Mouse (Mus musculus) G1E (cell line): ENCODE data around the gene Ctla4. TPM values are rescaled to one million over a fixed set of nuclear protein-coding genes. Genes with fewer than 3 reads are reported as not detected.

Experiments
- ATAC-seq: 2 replicates; pipeline ENCODE4 v1.8.0; 2016; ENCODE audit warnings: mild to moderate bottlenecking; ENCODE audit not compliant: insufficient number of reproducible peaks, poor library complexity, low FRiP score, severe bottlenecking; ENCODE audit errors: extremely low read depth
- DNase-seq: peaks from one replicate; pipeline ENCODE4 v3.0.0; 2012; ENCODE audit warnings: low spot score
- H3K27me3 ChIP-seq: 2 replicates; pipeline ENCODE4 v1.6.1; 2012; ENCODE audit warnings: mild to moderate bottlenecking, low read length, inconsistent platforms; ENCODE audit not compliant: insufficient read depth
- H3K36me3 ChIP-seq: replicated peaks from 2 replicates; pipeline ENCODE3; 2012; ENCODE audit warnings: mild to moderate bottlenecking, inconsistent platforms
- H3K4me1 ChIP-seq: 2 replicates; pipeline ENCODE4 v1.6.1; 2012; ENCODE audit warnings: low read depth, low read length, inconsistent platforms, mixed read lengths; ENCODE audit not compliant: insufficient read depth
- H3K4me3 ChIP-seq: 2 replicates; pipeline ENCODE4 v1.5.1; 2012; ENCODE audit warnings: low read depth, mild to moderate bottlenecking, inconsistent platforms, low read length, moderate library complexity, mixed read lengths
- H3K9me3 ChIP-seq: replicated peaks from 2 replicates; pipeline ENCODE4 v1.6.1; 2012; ENCODE audit warnings: inconsistent platforms
- CTCF ChIP-seq: IDR thresholded peaks from 2 replicates; pipeline ENCODE4 v1.5.1; 2012; ENCODE audit warnings: low read depth, low read length, inconsistent platforms, mixed read lengths
- GATA1 ChIP-seq: IDR thresholded peaks from 2 replicates; pipeline ENCODE4 v1.6.1; 2012; ENCODE audit warnings: borderline replicate concordance, low read length, inconsistent platforms, mixed read lengths
- GATA2 ChIP-seq: IDR thresholded peaks from 2 replicates; pipeline ENCODE4 v1.6.1; 2012; ENCODE audit warnings: low read depth, low read length, inconsistent platforms, borderline replicate concordance
- POLR2AphosphoS5 ChIP-seq: IDR thresholded peaks from 2 replicates; pipeline ENCODE4 v1.6.1; 2012; ENCODE audit warnings: low read depth, low read length, inconsistent platforms; ENCODE audit not compliant: insufficient replicate concordance
- TAL1 ChIP-seq: conservative IDR thresholded peaks from 2 replicates; pipeline ENCODE4 v1.6.1; 2012; ENCODE audit warnings: low read depth, low read length, inconsistent platforms, mixed read lengths
- polyA plus RNA-seq: library from polyadenylated mRNA; stranded (reverse); fragments of >175 nt; gene quantifications from 2 replicates; pipeline ENCODE4 v1.2.3, GENCODE M21; 2012
- total RNA-seq, 2 experiments: library from RNA; stranded (forward) in 1 of 2; stranded (reverse) in 1 of 2; fragments of 200-1000 nt in 1 of 2; fragments of >200 nt in 1 of 2; fragmentation: Nextera tagmentation in 1 of 2; gene quantifications; 2 replicates each; pipeline ENCODE4 v1.2.3; 2014 to 2017

The Ctla4 gene
- total and polyA plus RNA-seq, 3 experiments, result 0.11 TPM; not detected in 2

GRCm38 (mm10) chr1:60875267-60875666, 11.5 kb upstream of the Ctla4 start:
- Histone ChIP-seq H3K9me3 (no peaks in the 10 kb centered on the region), H3K4me1 (peaks cover 22% of the 10 kb centered on the region), H3K4me3 (no peak overlapping the region), H3K36me3 (no peaks in the 10 kb centered on the region), H3K27me3 (no peaks in the 10 kb centered on the region)
- DNase-seq (no peak), ATAC-seq (no peak)
- TF ChIP-seq GATA1, result no peak
- TF ChIP-seq GATA2, result no peak
- TF ChIP-seq TAL1, result no peak
- TF ChIP-seq CTCF, result no peak
- no peak for TF ChIP-seq POLR2AphosphoS5

- Histone ChIP-seq H3K4me3 (no peak overlapping the region; the same call in 1 of the 2 replicates), H3K4me1 (peaks cover 28% of the 10 kb centered on the region), H3K27me3 (no peaks in the 10 kb centered on the region), H3K9me3 (no peaks in the 10 kb centered on the region), H3K36me3 (no peaks in the 10 kb centered on the region)
- ATAC-seq (peak; percentile 84), DNase-seq (peak; percentile 17)
- TF ChIP-seq GATA1, result no peak
- TF ChIP-seq GATA2, result no peak
- peak; percentile 55 for TF ChIP-seq TAL1
- no peak for TF ChIP-seq POLR2AphosphoS5
- TF ChIP-seq CTCF, result no peak
Observed at GRCm38 (mm10) chr1:60880116-60880867, 6.5 kb upstream of the Ctla4 start.

DNA sequence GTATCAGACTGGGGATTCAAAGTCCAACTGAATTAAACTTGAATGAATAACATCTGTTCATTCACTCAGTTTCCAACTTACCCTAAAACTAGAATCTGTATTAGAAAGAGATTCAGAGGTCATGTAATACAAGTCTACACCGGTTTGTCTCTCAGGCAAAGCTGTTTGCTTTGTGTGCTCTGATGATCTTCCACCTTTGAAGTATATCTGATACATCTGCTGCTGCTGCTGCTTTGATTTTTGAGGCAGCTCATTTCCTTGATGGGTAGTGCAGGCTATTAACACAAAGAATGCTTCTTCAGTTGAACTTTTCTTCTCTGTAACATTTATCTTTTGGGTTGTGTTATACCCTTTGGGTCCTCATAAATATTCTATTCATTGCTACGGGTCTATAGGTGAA, 4.0 kb upstream of the Ctla4 start:
- Histone ChIP-seq H3K36me3 (no peaks in the 10 kb centered on the region), H3K4me1 (peaks cover 25% of the 10 kb centered on the region), H3K4me3 (no peak overlapping the region), H3K27me3 (no peaks in the 10 kb centered on the region), H3K9me3 (no peaks in the 10 kb centered on the region)
- no peak for TF ChIP-seq GATA1
- no peak for TF ChIP-seq GATA2
- TF ChIP-seq POLR2AphosphoS5, result no peak
- DNase-seq (no peak), ATAC-seq (no peak)

DNA sequence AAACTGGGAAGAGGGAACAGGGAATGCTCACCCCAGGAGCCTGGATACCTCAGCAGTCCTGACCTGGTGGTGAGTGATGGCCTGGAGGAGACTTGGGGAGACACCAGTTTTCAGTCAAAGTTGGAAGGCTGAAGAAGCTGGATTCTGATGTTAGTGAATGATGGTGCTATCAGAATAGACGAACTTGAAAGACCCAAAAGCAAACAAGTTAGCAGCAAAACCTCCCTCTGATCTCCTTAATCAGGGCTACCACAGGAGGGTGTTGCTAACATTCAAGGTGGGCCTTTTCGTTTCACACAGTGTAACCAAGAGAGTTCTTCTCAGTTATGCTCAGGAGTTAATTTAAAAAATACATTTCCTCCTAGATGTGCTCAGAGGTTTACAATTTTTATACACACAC, 3.5 kb upstream of the Ctla4 start:
- Histone ChIP-seq H3K36me3 (no peaks in the 10 kb centered on the region), H3K27me3 (no peaks in the 10 kb centered on the region), H3K4me1 (peaks cover 25% of the 10 kb centered on the region), H3K9me3 (no peaks in the 10 kb centered on the region), H3K4me3 (no peak overlapping the region)
- TF ChIP-seq GATA1 (no peak), POLR2AphosphoS5 (no peak), GATA2 (no peak), TAL1 (no peak), CTCF (no peak)
- ATAC-seq (no peak), DNase-seq (no peak)

DNA sequence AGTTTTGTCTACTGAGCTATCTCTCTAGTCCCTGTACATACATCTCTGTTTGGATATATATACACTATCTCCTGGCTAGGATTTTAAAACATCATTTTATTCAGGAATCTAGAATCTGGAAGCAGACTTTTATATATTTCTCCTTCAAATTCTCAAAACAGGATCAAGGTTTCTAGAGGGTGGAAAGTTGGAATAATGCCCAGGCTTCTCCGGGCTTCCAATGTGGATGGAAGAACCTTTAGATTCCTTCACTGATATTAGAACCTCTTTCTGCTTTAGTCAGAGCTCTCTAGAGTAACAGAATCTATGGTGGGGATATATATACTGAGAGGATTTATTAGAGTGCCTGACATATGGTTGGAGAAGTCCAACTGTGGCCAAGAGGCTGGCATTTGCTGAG, 2.2 kb upstream of the Ctla4 start:
- H3K9me3 ChIP-seq, result no peaks in the 10 kb centered on the region
- peaks cover 21% of the 10 kb centered on the region for H3K4me1 ChIP-seq
- TF ChIP-seq GATA1, result no peak
- TF ChIP-seq POLR2AphosphoS5, result no peak
- DNase-seq, result no peak
- H3K4me3 ChIP-seq, result no peak overlapping the region
- no peaks in the 10 kb centered on the region for H3K27me3 ChIP-seq
- no peak for ATAC-seq
- no peaks in the 10 kb centered on the region for H3K36me3 ChIP-seq

GRCm38 (mm10) chr1:60898127-60898932, 11.5 kb downstream of the Ctla4 start:
- no peak for ATAC-seq
- no peak for DNase-seq
- TF ChIP-seq POLR2AphosphoS5, result no peak
- TF ChIP-seq TAL1, result no peak
- TF ChIP-seq GATA2, result no peak
- no peak for TF ChIP-seq GATA1
- TF ChIP-seq CTCF, result no peak

More at GRCm38 (mm10) chr1:60898127-60898932, 11.5 kb downstream of the Ctla4 start:
- no peaks in the 10 kb centered on the region for H3K4me1 ChIP-seq
- H3K27me3 ChIP-seq, result peaks cover 10% of the 10 kb centered on the region
- no peaks in the 10 kb centered on the region for H3K9me3 ChIP-seq
- no peak overlapping the region for H3K4me3 ChIP-seq
- H3K36me3 ChIP-seq, result no peaks in the 10 kb centered on the region
